Mouse (Mus musculus) ES-E14 (cell line): ENCODE data around the gene Ergic1. TPM values are rescaled to one million over a fixed set of nuclear protein-coding genes. Genes with fewer than 3 reads are reported as not detected.

Experiments used
- DNase-seq: peaks from one replicate; pipeline ENCODE4 v3.0.0-alpha.2; 2013; ENCODE audit warnings: low read depth, low spot score
- H3K27ac ChIP-seq: 2 replicates; pipeline ENCODE4 v1.5.1; 2012; ENCODE audit warnings: low read depth, mild to moderate bottlenecking, low read length, moderate library complexity, mixed read lengths; ENCODE audit not compliant: poor library complexity, insufficient read depth, severe bottlenecking
- H3K36me3 ChIP-seq: 2 replicates; pipeline ENCODE4 v1.6.1; 2012; ENCODE audit warnings: mild to moderate bottlenecking, low read length, moderate library complexity, mixed read lengths; ENCODE audit not compliant: control insufficient read depth, poor library complexity, insufficient read depth, severe bottlenecking
- H3K4me1 ChIP-seq, 2 experiments: fragments of 150-350 bp in 1 of 2; sonication (generic) in 1 of 2; 2 replicates each; pipeline ENCODE4 v1.6.1; 2012; ENCODE audit warnings: low read length in 2 of 2, mild to moderate bottlenecking in 1 of 2, mixed read lengths in 1 of 2; ENCODE audit not compliant: control insufficient read depth in 2 of 2, insufficient read depth in 2 of 2, poor library complexity in 1 of 2
- H3K4me3 ChIP-seq, 2 experiments: fragments of 150-350 bp in 1 of 2; sonication (generic) in 1 of 2; 2 replicates each; pipeline ENCODE4 v1.5.1; 2012; ENCODE audit warnings: low read length in 2 of 2, low read depth in 1 of 2, mild to moderate bottlenecking in 1 of 2, mixed read lengths in 1 of 2; ENCODE audit not compliant: insufficient read depth in 1 of 2, poor library complexity in 1 of 2, severe bottlenecking in 1 of 2
- H3K9ac ChIP-seq: 2 replicates; pipeline ENCODE4 v1.6.1; 2012; ENCODE audit warnings: low read depth, mild to moderate bottlenecking, low read length, mixed read lengths; ENCODE audit not compliant: poor library complexity, insufficient read depth, severe bottlenecking
- H3K9me3 ChIP-seq: fragments of 150-350 bp; sonication (generic); 2 replicates; pipeline ENCODE4 v1.6.1; 2012; ENCODE audit warnings: low read depth, mild to moderate bottlenecking, low read length; ENCODE audit not compliant: control insufficient read depth, insufficient read depth
- CHD2 ChIP-seq: IDR thresholded peaks from 2 replicates; pipeline ENCODE4 v1.6.1; 2014; ENCODE audit warnings: mild to moderate bottlenecking, low read depth, low read length, inconsistent platforms
- HCFC1 ChIP-seq: IDR thresholded peaks from 2 replicates; pipeline ENCODE4 v1.6.1; 2012; ENCODE audit warnings: low read length, inconsistent platforms, borderline replicate concordance; ENCODE audit not compliant: insufficient read depth
- MAFK ChIP-seq: IDR thresholded peaks from 2 replicates; pipeline ENCODE4 v1.6.1; 2014; ENCODE audit warnings: mild to moderate bottlenecking, low read depth, low read length, inconsistent platforms; ENCODE audit not compliant: insufficient read depth
- ZC3H11A ChIP-seq: IDR thresholded peaks from 2 replicates; pipeline ENCODE4 v1.6.1; 2012; ENCODE audit warnings: low read depth, mild to moderate bottlenecking, inconsistent platforms, low read length, borderline replicate concordance
- ZNF384 ChIP-seq: IDR thresholded peaks from 2 replicates; pipeline ENCODE4 v1.6.1; 2012; ENCODE audit warnings: low read depth, low read length, inconsistent platforms
- in situ Hi-C, 2 experiments: fragments of 600-800 bp; cut with MboI; formaldehyde crosslinking; loops; one replicate each; pipeline ENCODE4 v1.15.1; 2025; ENCODE audit warnings: low sequenced_read_pairs in 2 of 2, inconsistent platforms in 1 of 2; ENCODE audit not compliant: unreplicated experiment in 2 of 2
- total RNA-seq: library from RNA; depleted of rRNA; stranded (reverse); fragments of 300-350 nt; gene quantifications from 2 replicates; pipeline ENCODE4 v1.2.3, GENCODE M21; 2012

Ergic1 gene
- total RNA-seq, 1 experiment: 97.5 TPM

DNA sequence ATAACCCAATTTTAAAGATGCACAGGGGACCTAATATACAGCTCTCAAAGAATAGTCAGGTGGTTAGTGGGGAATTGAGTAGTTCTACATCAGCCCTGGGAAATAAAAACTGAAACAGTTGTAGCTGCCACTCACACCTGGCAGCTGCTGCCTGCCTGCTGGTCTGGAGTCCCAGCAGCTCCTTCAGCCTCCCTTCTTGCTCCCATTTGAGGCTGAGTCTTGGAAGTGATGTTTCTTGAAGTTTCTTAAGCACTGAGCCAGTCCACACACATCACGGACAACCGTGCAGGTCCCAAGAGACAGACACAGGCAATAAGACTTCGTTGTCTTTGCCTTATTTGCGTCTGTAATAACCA lies 6.5 kb downstream of the Ergic1 start:
- Histone ChIP-seq H3K36me3 (peaks cover 21% of the 10 kb centered on the region; the same call in 1 of the 2 replicates), H3K9ac (no peak overlapping the region), H3K4me3 (no peak overlapping the region), H3K27ac (no peak overlapping the region), H3K4me1 (peaks cover 0 to 14% of the 10 kb centered on the region in 2 experiments; a peak in 1 of 4 replicates), H3K9me3 (no peaks in the 10 kb centered on the region)
- DNase-seq: no peak
- TF ChIP-seq ZC3H11A: no peak
- no peak for TF ChIP-seq CHD2
- TF ChIP-seq MAFK: no peak
- TF ChIP-seq HCFC1: no peak
- no peak for TF ChIP-seq ZNF384
- in situ Hi-C loops: no loop called here

GRCm38 (mm10) chr17:26569594-26570350 lies 8.5 kb downstream of the Ergic1 start:
- no peak for TF ChIP-seq CHD2
- no peak for TF ChIP-seq ZC3H11A
- no peak for TF ChIP-seq MAFK
- no peak for TF ChIP-seq HCFC1
- TF ChIP-seq ZNF384: no peak
- DNase-seq: no peak
- Histone ChIP-seq H3K4me3 (no peak overlapping the region), H3K9me3 (no peaks in the 10 kb centered on the region), H3K36me3 (peaks cover 14% of the 10 kb centered on the region; the same call in 1 of the 2 replicates), H3K4me1 (peaks cover 0 to 5% of the 10 kb centered on the region in 2 experiments; a peak in 1 of 4 replicates), H3K27ac (no peak overlapping the region), H3K9ac (no peak overlapping the region)
- in situ Hi-C loops: no loop called here

DNA sequence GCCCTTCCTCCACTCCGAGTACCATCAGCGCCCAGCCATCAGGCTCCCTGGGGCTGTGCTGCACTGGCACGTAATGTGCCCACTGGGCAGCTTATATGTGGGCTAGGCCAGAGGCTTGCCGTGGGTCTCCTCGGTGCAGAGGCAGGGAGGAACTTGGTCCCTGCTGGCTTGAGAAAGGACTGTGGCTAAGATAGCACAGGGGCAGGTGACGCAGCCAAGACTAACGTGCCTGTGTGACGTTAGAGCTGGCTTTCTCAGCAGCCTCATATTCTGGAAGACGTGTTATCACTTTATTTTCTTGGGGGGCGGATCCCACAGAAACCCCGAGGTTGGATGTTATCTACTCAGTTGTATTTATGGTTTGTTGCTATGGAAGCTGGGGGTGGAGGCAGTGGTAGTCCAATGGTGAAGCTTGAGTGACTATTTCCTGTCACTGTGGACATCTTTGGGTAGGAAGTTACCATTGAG lies 9.4 kb downstream of the Ergic1 start:
- no peak for TF ChIP-seq ZC3H11A
- no peak for TF ChIP-seq HCFC1
- no peak for TF ChIP-seq MAFK
- no peak for TF ChIP-seq ZNF384
- TF ChIP-seq CHD2: no peak
- Histone ChIP-seq H3K9me3 (no peaks in the 10 kb centered on the region), H3K9ac (no peak overlapping the region), H3K4me3 (no peak overlapping the region), H3K27ac (no peak overlapping the region), H3K4me1 (peaks cover 0 to 5% of the 10 kb centered on the region in 2 experiments; a peak in 2 of 4 replicates), H3K36me3 (peaks cover 13% of the 10 kb centered on the region; the same call in 1 of the 2 replicates)
- no peak for DNase-seq
- in situ Hi-C loops: no loop called here

GRCm38 (mm10) chr17:26571377-26571776 lies 10.1 kb downstream of the Ergic1 start:
- no peak for TF ChIP-seq CHD2
- Histone ChIP-seq H3K9me3 (no peaks in the 10 kb centered on the region), H3K36me3 (peaks cover 16% of the 10 kb centered on the region; the same call in 1 of the 2 replicates), H3K4me1 (peaks cover 0 to 5% of the 10 kb centered on the region in 2 experiments; a peak in 2 of 4 replicates), H3K4me3 (no peak overlapping the region), H3K9ac (no peak overlapping the region), H3K27ac (no peak overlapping the region)
- DNase-seq: no peak
- in situ Hi-C loops: no loop called here

DNA sequence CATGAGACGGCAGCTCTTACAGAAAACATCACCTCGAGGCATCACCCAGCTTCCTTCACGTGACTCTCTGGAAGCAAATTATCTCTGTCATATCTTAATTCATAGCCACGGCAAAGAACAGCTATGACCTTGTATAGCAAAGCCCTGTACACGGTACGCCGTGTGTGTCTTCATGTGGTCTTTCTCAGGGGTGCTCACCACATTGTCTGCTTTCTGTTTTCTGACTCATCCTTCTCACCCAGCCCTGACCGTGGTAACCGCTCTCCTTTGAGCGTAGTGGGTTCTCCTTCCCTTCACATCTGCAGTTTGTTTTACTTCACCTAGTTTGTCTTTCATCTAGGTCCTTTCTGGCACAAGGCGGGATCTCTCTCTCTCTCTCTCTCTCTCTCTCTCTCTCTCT lies 11.0 kb downstream of the Ergic1 start:
- Histone ChIP-seq H3K4me3 (no peak overlapping the region), H3K36me3 (peaks cover 18% of the 10 kb centered on the region; the same call in 1 of the 2 replicates), H3K9ac (no peak overlapping the region), H3K4me1 (peaks cover 0 to 7% of the 10 kb centered on the region in 2 experiments; a peak in 2 of 4 replicates), H3K27ac (no peak overlapping the region), H3K9me3 (no peaks in the 10 kb centered on the region)
- TF ChIP-seq ZC3H11A (no peak), MAFK (no peak), ZNF384 (no peak), HCFC1 (no peak), CHD2 (no peak)
- in situ Hi-C loops: no loop called here
- no peak for DNase-seq
